Mouse (Mus musculus): ENCODE measurements around the gene Crygn. TPM values are rescaled to one million over a fixed set of nuclear protein-coding genes. Genes with fewer than 3 reads are reported as not detected.

Gene Crygn
- total RNA-seq, 2 experiments from 2014 or later, result 2.1 TPM; not detected in 1

GRCm38 (mm10) chr5:24709962-24710361 is 47.8 kb downstream of the Crygn start:
- peak; percentile 26 to 59 for DNase-seq

GRCm38 (mm10) chr5:24704615-24705014 is 53.2 kb downstream of the Crygn start:
- no peak for DNase-seq

GRCm38 (mm10) chr5:24701271-24701670 is 56.5 kb downstream of the Crygn start:
- DNase-seq, result no peak

Other genes starting within 250 kb of the Crygn start
- gene Gbx1, start 230.8 kb downstream of the Crygn start, total RNA-seq (2021), result not detected
- under 1 TPM in 1 of 2 experiments, not detected in 1; 0.49 TPM for gene Asb10, start 217.0 kb downstream of the Crygn start, total RNA-seq (2021)
- not detected for gene 4931409K22Rik, start 201.2 kb downstream of the Crygn start, total RNA-seq (2021)
- 10 to 100 TPM; 69.3 to 79.2 TPM for gene Abcf2, start 180.5 kb downstream of the Crygn start, total RNA-seq (2021)
- gene Chpf2, start 171.3 kb downstream of the Crygn start, total RNA-seq (2021), result 10 to 100 TPM; 35.7 to 52.5 TPM
- 10 to 100 TPM; 16.0 to 17.4 TPM for gene Smarcd3, start 133.6 kb downstream of the Crygn start, total RNA-seq (2021)
- 10 to 100 TPM; 55.6 to 69.4 TPM for gene Nub1, start 72.5 kb downstream of the Crygn start, total RNA-seq (2021)
- gene Wdr86, start 27.3 kb downstream of the Crygn start, total RNA-seq (2021), result 1 to 10 TPM; 1.1 to 3.3 TPM
- 10 to 100 TPM; 80.8 to 88.1 TPM for gene Rheb, start 84.6 kb upstream of the Crygn start, total RNA-seq (2021)